Mouse (Mus musculus) ES-E14 (cell line): Measurements from ENCODE around the gene Cyp2d11.

Experiments used
- CHD2 ChIP-seq: IDR thresholded peaks from 2 replicates; pipeline ENCODE4 v1.6.1; 2014; ENCODE audit warnings: mild to moderate bottlenecking, low read depth, low read length, inconsistent platforms
- HCFC1 ChIP-seq: IDR thresholded peaks from 2 replicates; pipeline ENCODE4 v1.6.1; 2012; ENCODE audit warnings: low read length, inconsistent platforms, borderline replicate concordance; ENCODE audit not compliant: insufficient read depth
- ZC3H11A ChIP-seq: IDR thresholded peaks from 2 replicates; pipeline ENCODE4 v1.6.1; 2012; ENCODE audit warnings: low read depth, mild to moderate bottlenecking, inconsistent platforms, low read length, borderline replicate concordance
- ZNF384 ChIP-seq: IDR thresholded peaks from 2 replicates; pipeline ENCODE4 v1.6.1; 2012; ENCODE audit warnings: low read depth, low read length, inconsistent platforms

- TF ChIP-seq HCFC1: no peak
- no peak for TF ChIP-seq ZC3H11A
- TF ChIP-seq CHD2: no peak
- TF ChIP-seq ZNF384: no peak
Observed at GRCm38 (mm10) chr15:82351480-82351879, 42.3 kb downstream of the Cyp2d11 start.
